In genomic region chr9:63758641-63759391, GRCm38 (mm10) we compare ENCODE assay signal across 8 mouse cellular contexts. TPM values are rescaled to one million over a fixed set of nuclear protein-coding genes. Genes with fewer than 3 reads are reported as not detected.
DNase-seq lines count a peak whose midpoint lies in the region; ATAC-seq and TF ChIP-seq lines count a peak whose summit lies in the region.

No protein-coding gene starts in this region.

- H3K4me1 ChIP-seq in lung, adult 2 months (ENCODE audit: control insufficient read depth, insufficient read depth, low read length), result peaks cover 3% of the 10 kb centered on the region; the same call in 1 of the 2 replicates
- H3K4me1 ChIP-seq in embryonic facial prominence, embryonic 15.5 days, result peaks cover 50% of the 10 kb centered on the region
- peaks cover 44% of the 10 kb centered on the region for H3K4me1 ChIP-seq in intestine, embryonic 16.5 days (ENCODE audit: control insufficient read depth, insufficient read depth, low read length)
- peaks cover 12% of the 10 kb centered on the region; the same call in 1 of the 2 replicates for H3K4me1 ChIP-seq in spleen, adult 2 months (ENCODE audit: control insufficient read depth, insufficient read depth, insufficient read length)

- TF ChIP-seq POLR2A in lung, adult 2 months (IDR thresholded peaks at IDR 0.05; ENCODE audit: borderline replicate concordance, extremely low read depth, low read depth, low read length), result no peak
- TF ChIP-seq POLR2A in spleen, adult 2 months (IDR thresholded peaks at IDR 0.05; ENCODE audit: low read depth, low read length), result no peak

- ATAC-seq in embryonic facial prominence, embryonic 15.5 days (ENCODE audit: insufficient number of reproducible peaks, low FRiP score, low TSS enrichment, low read depth), result no peak
- ATAC-seq in intestine, embryonic 16.5 days, result no peak

- no peak for DNase-seq in lung, adult 2 months
- DNase-seq in lung, postnatal 25 days (ENCODE audit: low spot score), result no peak
- peak; percentile 44 for DNase-seq in lung, postnatal 10 days
- DNase-seq in spleen, adult 2 months (ENCODE audit: low read depth in 1 of 2, low spot score in 2 of 2), result peak; percentile 69 to 74
- no peak for DNase-seq in adrenal gland, postnatal 4 days (ENCODE audit: low spot score in 2 of 2)
- DNase-seq in adrenal gland, adult 8-10 months, result no peak

- peak overlapping the region; percentile 65 for H3K4me3 ChIP-seq in lung, adult 2 months (replicated peaks; ENCODE audit: extremely low read depth, low read depth, low read length)
- H3K4me3 ChIP-seq in embryonic facial prominence, embryonic 15.5 days (replicated peaks), result peak overlapping the region; percentile 90
- peak overlapping the region; percentile 95 for H3K4me3 ChIP-seq in intestine, embryonic 16.5 days (ENCODE audit: low read length)
- H3K4me3 ChIP-seq in spleen, adult 2 months (ENCODE audit: extremely low read depth, insufficient read depth, insufficient read length), result peak overlapping the region; percentile 74

- H3K36me3 ChIP-seq in embryonic facial prominence, embryonic 15.5 days, result no peaks in the 10 kb centered on the region
- H3K36me3 ChIP-seq in intestine, embryonic 16.5 days (ENCODE audit: control insufficient read depth, insufficient read depth, low read length), result no peaks in the 10 kb centered on the region
- H3K36me3 ChIP-seq in spleen, adult 2 months (ENCODE audit: control insufficient read depth, insufficient read depth, low read length), result no peaks in the 10 kb centered on the region

- peak overlapping the region; percentile 77 for H3K9ac ChIP-seq in embryonic facial prominence, embryonic 15.5 days
- H3K9ac ChIP-seq in intestine, embryonic 16.5 days (ENCODE audit: low read depth, low read length), result peak overlapping the region; percentile 96

- no peaks in the 10 kb centered on the region for H3K27me3 ChIP-seq in embryonic facial prominence, embryonic 15.5 days
- H3K27me3 ChIP-seq in intestine, embryonic 16.5 days (replicated peaks; ENCODE audit: control insufficient read depth, insufficient read depth, low read length), result no peaks in the 10 kb centered on the region
- no peaks in the 10 kb centered on the region for H3K27me3 ChIP-seq in spleen, adult 2 months (ENCODE audit: control insufficient read depth, insufficient read depth, low read length)

- 21% methylated on average over 23 of the region's 23 CpGs for WGBS in lung, adult 2 months
- 2% methylated on average over 23 of the region's 23 CpGs for WGBS in embryonic facial prominence, embryonic 15.5 days
- 2% methylated on average over 23 of the region's 23 CpGs for WGBS in intestine, embryonic 16.5 days
- 6% methylated on average over 23 of the region's 23 CpGs for WGBS in spleen, adult 2 months

- TF ChIP-seq CTCF in lung, adult 2 months (IDR thresholded peaks at IDR 0.05; ENCODE audit: insufficient read depth, low read length), result no peak
- TF ChIP-seq CTCF in spleen, adult 2 months (IDR thresholded peaks at IDR 0.05; ENCODE audit: extremely low read depth, insufficient read depth, insufficient read length, insufficient replicate concordance), result no peak

- H3K4me2 ChIP-seq in embryonic facial prominence, embryonic 15.5 days (replicated peaks), result peak overlapping the region; percentile 83
- peak overlapping the region; percentile 85 for H3K4me2 ChIP-seq in intestine, embryonic 16.5 days (ENCODE audit: low read depth, low read length)

- no peaks in the 10 kb centered on the region for H3K9me3 ChIP-seq in embryonic facial prominence, embryonic 15.5 days (replicated peaks)
- H3K9me3 ChIP-seq in intestine, embryonic 16.5 days (ENCODE audit: control insufficient read depth, low read length), result peaks cover 3% of the 10 kb centered on the region

- peak overlapping the region; percentile 98 for H3K27ac ChIP-seq in embryonic facial prominence, embryonic 15.5 days (replicated peaks)
- peak overlapping the region; percentile 96 for H3K27ac ChIP-seq in intestine, embryonic 16.5 days (ENCODE audit: low read length)
- peak overlapping the region; percentile 89 for H3K27ac ChIP-seq in spleen, adult 2 months (ENCODE audit: insufficient read depth, low read length)

RNA-seq across cellular contexts. Expression of gene Smad3, which starts 1.0 kb away (rescaled TPM):
- 34.6 and 41.0 TPM in 2 replicates for polyA plus RNA-seq in lung, adult 2 months (2012; rRNA removed)
- polyA plus RNA-seq in embryonic facial prominence, embryonic 15.5 days (2015; fragmentation: Nextera tagmentation; extraction: Ambion mirVana), result 23.5 and 25.4 TPM in 2 replicates
- polyA plus RNA-seq in intestine, embryonic 16.5 days (2015; fragmentation: Nextera tagmentation; extraction: Ambion mirVana), result 10.9 and 11.8 TPM in 2 replicates
- polyA plus RNA-seq in spleen, adult 2 months (2012; rRNA removed), result 30.2 and 32.2 TPM in 2 replicates
- 10 to 100 TPM; 39.6 to 43.5 TPM for total RNA-seq in adrenal gland, postnatal 4 days (2021)
- 10 to 100 TPM; 27.0 to 49.6 (median 37.1) TPM for total RNA-seq in adrenal gland, adult 8-10 months (2022)

Comparison
In these comparisons a context has a peak if more than half of its experiments do, and no peak if none do; other contexts are left out.
1. DNase-seq: peak in lung, postnatal 10 days (single experiment) and spleen, adult 2 months (2 of 2); none in lung, adult 2 months (single experiment), lung, postnatal 25 days (single experiment), adrenal gland, postnatal 4 days (0 of 2) and adrenal gland, adult 8-10 months (single experiment).
2. Peak in every context shown above with its lines, with median percentiles within 50 percentile points of each other: H3K4me3 ChIP-seq and H3K27ac ChIP-seq.